Mouse (Mus musculus) embryonic facial prominence, embryonic 10.5 days (tissue): ENCODE results near the gene Tnik. TPM values are rescaled to one million over a fixed set of nuclear protein-coding genes. Genes with fewer than 3 reads are reported as not detected.
A peak's percentile ranks its signal among the peaks of the same experiment; 100 is the strongest.

Experiments
- DNase-seq: peaks from one replicate; pipeline ENCODE4 v3.0.0-alpha.2; 2017; ENCODE audit warnings: low spot score
- H3K27ac ChIP-seq: fragments of 300-500 bp; sonication (generic); replicated peaks from 2 replicates; pipeline ENCODE4 v1.5.1; 2016; ENCODE audit warnings: mild to moderate bottlenecking
- H3K27me3 ChIP-seq: fragments of 300-500 bp; sonication (generic); replicated peaks from 2 replicates; pipeline ENCODE4 v1.6.1; 2016; ENCODE audit warnings: low read depth, mild to moderate bottlenecking; ENCODE audit not compliant: poor library complexity, severe bottlenecking
- H3K36me3 ChIP-seq: fragments of 300-500 bp; sonication (generic); replicated peaks from 2 replicates; pipeline ENCODE4 v1.6.1; 2016; ENCODE audit warnings: mild to moderate bottlenecking, moderate library complexity
- H3K4me1 ChIP-seq: fragments of 300-500 bp; sonication (generic); 2 replicates; pipeline ENCODE4 v1.6.1; 2016
- H3K4me3 ChIP-seq: fragments of 300-500 bp; sonication (generic); 2 replicates; pipeline ENCODE4 v1.5.1; 2016; ENCODE audit warnings: mild to moderate bottlenecking, moderate library complexity
- H3K9me3 ChIP-seq: fragments of 300-500 bp; sonication (generic); 2 replicates; pipeline ENCODE4 v1.6.1; 2016; ENCODE audit warnings: mild to moderate bottlenecking
- WGBS: fragments of 180-500 bp; shearing (Covaris S2); methylation state at CpG from one replicate; pipeline ENCODE4 v1.1.7; 2016; 5-methylcytosine and 5-hydroxymethylcytosine counted together
- polyA plus RNA-seq: library from polyadenylated mRNA; unstranded; fragments of >200 nt; fragmentation: Nextera tagmentation; extraction: Ambion mirVana; gene quantifications from 2 replicates; pipeline ENCODE4 v1.2.1, GENCODE M21; 2016

Tnik gene
- polyA plus RNA-seq, 1 experiment from 2014 or later = 12.8 TPM

DNA sequence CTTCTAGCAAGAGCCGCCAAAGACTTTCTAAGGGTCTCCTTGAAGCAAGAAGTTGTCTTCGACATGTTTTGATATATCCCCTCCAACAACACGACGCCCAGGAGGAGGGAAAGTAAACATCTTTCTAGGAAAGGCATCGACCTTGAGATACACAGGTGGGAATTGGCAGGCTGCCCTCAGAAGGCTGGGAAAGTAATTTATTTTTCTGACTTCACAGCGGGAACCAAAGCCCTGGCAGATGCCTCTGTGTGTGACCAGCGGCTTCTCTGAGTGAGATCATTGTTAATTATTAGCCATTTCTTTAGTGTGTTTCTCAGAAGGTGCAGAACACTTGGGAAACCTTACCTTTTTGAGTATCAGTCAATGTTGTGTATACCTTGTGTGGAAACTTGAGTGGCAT, 328.3 kb downstream of the Tnik start:
- 83% methylated on average over 7 of the region's 7 CpGs for WGBS
- no peak overlapping the region for H3K27ac ChIP-seq
- H3K9me3 ChIP-seq = no peaks in the 10 kb centered on the region
- DNase-seq = no peak
- H3K36me3 ChIP-seq = peaks cover 5% of the 10 kb centered on the region
- no peaks in the 10 kb centered on the region for H3K4me1 ChIP-seq
- H3K4me3 ChIP-seq = no peak overlapping the region
- no peaks in the 10 kb centered on the region for H3K27me3 ChIP-seq

DNA sequence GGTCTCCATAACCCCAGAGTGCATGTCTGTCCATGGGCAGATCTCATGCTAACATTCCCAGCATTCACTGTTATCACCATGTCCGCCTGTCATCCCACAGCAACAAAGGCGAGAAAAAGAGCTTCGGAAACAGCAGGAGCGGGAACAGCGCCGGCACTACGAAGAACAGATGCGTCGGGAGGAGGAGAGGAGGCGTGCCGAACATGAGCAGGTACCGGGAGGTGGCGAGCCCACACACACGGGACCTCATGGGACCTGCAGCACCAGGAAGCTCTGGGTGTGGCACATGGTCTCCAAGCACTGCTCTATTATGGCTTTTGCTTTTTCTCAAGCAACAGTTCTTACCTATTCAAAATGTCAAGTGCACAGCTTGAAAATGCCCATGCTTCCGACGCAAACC, 330.9 kb downstream of the Tnik start:
- WGBS = 95% methylated on average over 16 of the region's 16 CpGs

DNA sequence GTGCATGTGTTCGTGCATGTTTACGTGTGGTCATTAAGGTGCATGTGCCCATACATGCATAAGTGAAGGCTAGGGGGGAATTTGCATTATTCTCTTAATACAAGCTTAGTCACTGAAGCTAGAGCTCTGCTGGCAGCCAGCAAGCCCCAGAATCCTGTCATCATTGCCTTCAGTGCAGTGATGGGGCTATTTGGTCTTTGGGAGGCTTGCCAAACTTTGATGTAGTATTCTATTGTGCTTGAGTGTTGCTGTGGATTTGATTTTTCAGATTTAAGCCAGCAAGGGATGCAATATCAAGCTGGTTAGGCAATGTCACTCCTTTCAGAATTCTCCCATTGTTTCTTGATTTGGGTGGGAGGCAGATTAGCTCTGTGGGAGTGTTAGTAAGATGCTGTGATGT, 336.5 kb downstream of the Tnik start:
- WGBS = 92% methylated on average over 2 of the region's 2 CpGs
- Histone ChIP-seq H3K4me1 (no peaks in the 10 kb centered on the region), H3K4me3 (no peak overlapping the region), H3K27me3 (no peaks in the 10 kb centered on the region), H3K27ac (no peak overlapping the region), H3K9me3 (no peaks in the 10 kb centered on the region), H3K36me3 (peaks cover 10% of the 10 kb centered on the region)
- DNase-seq = no peak

More for the DNA sequence above, 330.9 kb downstream of the Tnik start:
- Histone ChIP-seq H3K4me1 (no peaks in the 10 kb centered on the region), H3K4me3 (no peak overlapping the region), H3K27me3 (no peaks in the 10 kb centered on the region), H3K27ac (no peak overlapping the region), H3K36me3 (peaks cover 10% of the 10 kb centered on the region), H3K9me3 (no peaks in the 10 kb centered on the region)
- no peak for DNase-seq

DNA sequence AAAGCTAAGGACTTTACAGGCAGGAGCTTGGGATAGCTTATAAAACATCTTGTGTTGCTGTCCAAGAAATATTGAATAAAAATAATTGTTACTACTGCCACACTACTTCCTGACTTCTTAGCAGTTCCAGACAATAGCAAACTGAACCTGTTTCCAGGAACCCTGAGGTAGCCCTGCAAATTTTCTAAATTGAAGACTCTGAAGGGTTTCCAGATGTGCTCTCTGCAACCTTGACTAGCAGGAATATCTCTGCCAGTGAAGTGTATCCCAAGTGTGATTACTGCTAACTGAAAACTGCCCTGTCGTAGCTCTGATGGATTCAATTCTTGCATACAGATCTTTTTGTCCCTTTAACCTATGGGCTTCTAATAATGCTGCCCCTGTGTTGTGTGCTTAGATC, 343.7 kb downstream of the Tnik start:
- 30% methylated on average over 1 of the region's 1 CpGs for WGBS
- Histone ChIP-seq H3K36me3 (no peaks in the 10 kb centered on the region), H3K4me3 (no peak overlapping the region), H3K27ac (0 out of 2 replicates have a peak overlapping the region, but pooled peaks have one; percentile 32), H3K27me3 (no peaks in the 10 kb centered on the region), H3K4me1 (peaks cover 4% of the 10 kb centered on the region), H3K9me3 (no peaks in the 10 kb centered on the region)
- DNase-seq = peak; percentile 43

DNA sequence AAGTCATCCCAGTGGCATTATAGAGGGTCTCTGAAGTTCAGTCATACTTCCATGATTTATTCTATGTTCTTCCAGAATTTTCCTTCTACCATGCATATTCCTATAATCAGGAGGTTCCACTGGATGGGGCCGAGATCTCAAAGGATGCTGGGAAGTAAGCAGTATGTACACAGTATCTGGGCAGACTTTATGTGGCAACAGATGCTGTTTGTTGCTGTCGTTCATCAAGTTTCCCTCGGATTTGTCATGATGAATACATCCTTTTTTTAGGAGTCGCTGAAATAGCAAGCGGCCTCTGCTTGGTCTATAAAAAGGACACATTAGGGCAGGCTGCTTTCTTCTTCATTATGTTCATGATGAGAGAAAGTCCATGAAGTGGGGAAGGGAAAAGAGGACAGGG, 349.3 kb downstream of the Tnik start:
- Histone ChIP-seq H3K36me3 (no peaks in the 10 kb centered on the region), H3K27ac (no peak overlapping the region), H3K4me1 (no peaks in the 10 kb centered on the region), H3K27me3 (no peaks in the 10 kb centered on the region), H3K4me3 (no peak overlapping the region), H3K9me3 (no peaks in the 10 kb centered on the region)
- DNase-seq = no peak
- 87% methylated on average over 5 of the region's 5 CpGs for WGBS

DNA sequence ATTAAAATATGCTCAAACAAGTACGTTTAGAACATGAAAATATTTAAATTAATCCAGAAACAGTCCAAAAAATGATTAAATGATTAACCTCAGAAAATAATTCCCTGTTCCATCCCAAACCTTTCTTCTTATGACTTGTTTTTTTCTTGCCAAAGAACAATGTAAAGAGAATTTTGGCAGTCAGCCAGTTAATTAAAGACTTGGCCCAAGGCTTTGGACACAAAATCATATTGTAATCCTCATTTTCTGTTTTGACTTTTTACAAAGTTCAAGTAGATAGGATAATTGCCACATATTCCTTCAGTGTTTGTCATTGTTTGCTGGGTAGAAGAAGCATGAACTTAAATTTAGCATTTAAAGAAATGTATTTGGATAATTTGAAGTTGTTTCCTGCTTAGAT, 353.4 kb downstream of the Tnik start:
- no peaks in the 10 kb centered on the region for H3K27me3 ChIP-seq
- no peaks in the 10 kb centered on the region for H3K4me1 ChIP-seq
- H3K36me3 ChIP-seq = no peaks in the 10 kb centered on the region
- DNase-seq = no peak
- 82% methylated on average over 1 of the region's 1 CpGs for WGBS
- no peaks in the 10 kb centered on the region for H3K9me3 ChIP-seq
- no peak overlapping the region for H3K4me3 ChIP-seq
- H3K27ac ChIP-seq = no peak overlapping the region

DNA sequence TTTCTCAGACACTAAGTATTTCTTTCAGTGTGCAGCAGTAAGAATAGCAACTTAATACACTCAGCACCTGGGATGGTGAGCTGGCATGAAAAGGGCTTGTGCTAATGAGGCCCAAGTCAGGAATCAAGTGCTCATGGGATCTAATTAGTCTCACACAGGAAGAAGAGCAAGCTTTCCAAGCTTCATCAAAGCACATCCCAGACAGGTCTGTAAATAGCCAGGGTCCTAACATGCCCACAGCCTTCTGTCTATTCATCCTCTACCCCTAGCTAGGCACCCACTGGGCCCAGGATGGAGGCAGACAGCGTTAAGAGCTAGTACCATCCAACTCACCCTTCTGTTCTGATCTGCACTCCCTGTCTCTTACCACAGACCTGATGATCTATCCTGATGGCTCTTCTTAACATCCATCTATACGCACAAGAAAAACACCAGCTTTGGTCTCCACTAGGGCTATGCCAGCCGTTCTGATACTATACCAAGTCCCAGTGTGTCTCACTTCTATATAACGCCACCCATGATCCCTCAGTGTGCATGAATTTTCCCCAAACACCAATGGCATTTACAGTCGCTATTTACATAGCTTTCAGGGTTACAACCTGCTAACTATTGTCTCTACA, 354.1 kb downstream of the Tnik start:
- Histone ChIP-seq H3K4me1 (no peaks in the 10 kb centered on the region), H3K36me3 (no peaks in the 10 kb centered on the region; the same call in 1 of the 2 replicates), H3K27ac (no peak overlapping the region), H3K27me3 (no peaks in the 10 kb centered on the region), H3K9me3 (no peaks in the 10 kb centered on the region), H3K4me3 (no peak overlapping the region)
- 87% methylated on average over 5 of the region's 5 CpGs for WGBS
- DNase-seq = no peak

DNA sequence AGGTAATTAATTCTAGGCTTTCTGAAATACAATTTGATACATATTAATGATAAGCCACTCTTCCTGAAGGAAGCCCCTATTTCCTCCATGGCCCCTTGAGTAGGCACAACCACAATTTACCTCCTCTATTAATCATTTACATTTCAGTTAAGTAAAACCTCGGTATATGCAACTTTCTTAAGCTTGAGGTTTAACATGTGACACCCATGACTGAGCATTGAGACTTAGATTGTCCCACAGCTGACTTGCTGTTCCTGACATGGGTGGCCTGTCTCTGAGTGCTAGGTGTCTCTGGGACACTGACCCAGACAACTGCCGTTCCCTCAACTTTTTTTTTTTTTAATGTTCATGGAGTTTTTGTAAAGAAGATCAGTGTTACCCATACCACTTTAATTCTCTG, 358.8 kb downstream of the Tnik start:
- WGBS = 89% methylated on average over 2 of the region's 2 CpGs
- DNase-seq = no peak

DNA sequence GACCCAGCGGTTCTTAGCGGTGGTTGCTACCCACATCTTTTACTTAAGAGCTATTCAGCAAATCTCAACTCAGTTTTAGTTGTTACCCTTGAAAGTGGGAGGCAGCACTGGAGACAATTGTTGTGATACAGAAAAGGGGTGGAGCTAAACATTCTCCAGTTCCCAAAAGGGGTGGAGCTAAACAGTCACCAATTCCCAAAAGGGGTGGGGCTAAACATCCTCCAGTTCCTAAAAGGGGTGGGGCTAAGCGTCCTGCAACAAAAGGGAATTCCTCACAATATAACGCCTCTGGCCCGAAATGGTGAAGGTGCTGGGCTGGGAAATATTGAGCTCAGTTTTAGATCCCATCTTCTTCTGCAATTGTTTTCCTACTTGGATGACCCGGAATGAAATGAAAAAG, 363.8 kb downstream of the Tnik start:
- no peak for DNase-seq
- no peak overlapping the region for H3K4me3 ChIP-seq
- WGBS = 95% methylated on average over 6 of the region's 6 CpGs

More for the DNA sequence above, 358.8 kb downstream of the Tnik start:
- H3K9me3 ChIP-seq = no peaks in the 10 kb centered on the region
- H3K36me3 ChIP-seq = peaks cover 3% of the 10 kb centered on the region; the same call in 1 of the 2 replicates
- H3K4me3 ChIP-seq = no peak overlapping the region
- no peaks in the 10 kb centered on the region for H3K4me1 ChIP-seq
- no peaks in the 10 kb centered on the region for H3K27me3 ChIP-seq
- H3K27ac ChIP-seq = no peak overlapping the region

DNA sequence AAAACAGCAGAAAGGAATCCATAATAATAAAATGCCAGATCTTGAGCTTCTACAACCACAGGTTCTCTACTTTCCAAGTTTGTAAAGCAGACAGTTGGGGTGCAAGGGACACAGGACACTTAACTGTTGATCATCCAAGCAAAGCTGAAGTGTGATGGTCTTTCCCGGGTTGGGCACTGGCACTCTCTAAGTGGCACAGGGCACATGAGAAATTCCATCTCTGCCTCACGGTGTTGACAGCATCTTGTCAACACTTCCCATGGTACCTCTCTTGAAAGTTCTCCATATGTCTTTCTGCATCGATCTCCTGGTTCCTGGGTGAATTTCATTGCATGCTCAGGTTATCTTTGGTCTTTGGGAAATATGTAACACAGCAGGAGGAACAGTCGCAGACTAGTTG, 373.8 kb downstream of the Tnik start:
- no peaks in the 10 kb centered on the region for H3K9me3 ChIP-seq
- H3K36me3 ChIP-seq = no peaks in the 10 kb centered on the region
- no peak overlapping the region for H3K27ac ChIP-seq
- H3K4me3 ChIP-seq = no peak overlapping the region
- no peaks in the 10 kb centered on the region for H3K27me3 ChIP-seq
- DNase-seq = no peak
- no peaks in the 10 kb centered on the region for H3K4me1 ChIP-seq
- WGBS = 90% methylated on average over 4 of the region's 4 CpGs

More for the DNA sequence above, 363.8 kb downstream of the Tnik start:
- Histone ChIP-seq H3K36me3 (peaks cover 3% of the 10 kb centered on the region; the same call in 1 of the 2 replicates), H3K9me3 (no peaks in the 10 kb centered on the region), H3K27ac (no peak overlapping the region), H3K27me3 (no peaks in the 10 kb centered on the region), H3K4me1 (no peaks in the 10 kb centered on the region)

DNA sequence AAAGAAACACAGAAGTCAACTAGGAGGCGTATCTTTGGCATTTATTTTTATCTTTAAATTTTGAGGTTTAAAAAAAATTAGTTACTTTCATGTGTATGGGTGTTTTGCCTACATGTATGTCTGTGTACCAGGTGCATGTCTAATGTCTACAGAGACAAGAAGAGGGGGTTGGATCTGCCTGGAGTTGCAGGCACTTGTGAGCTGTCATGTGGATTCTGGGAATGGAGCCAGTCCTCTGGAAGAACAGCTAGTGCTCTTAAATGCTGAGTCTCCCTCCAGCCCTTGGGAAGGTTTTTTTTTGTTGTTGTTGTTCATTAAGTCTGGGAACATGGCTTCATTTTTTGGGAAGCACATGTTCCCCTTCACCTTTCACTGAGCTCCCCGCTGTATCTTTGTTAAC, 375.9 kb downstream of the Tnik start:
- 86% methylated on average over 2 of the region's 2 CpGs for whole genome bisulfite sequencing
- H3K4me3 ChIP-seq = no peak overlapping the region
- H3K27me3 ChIP-seq = no peaks in the 10 kb centered on the region
- H3K36me3 ChIP-seq = no peaks in the 10 kb centered on the region
- H3K9me3 ChIP-seq = no peaks in the 10 kb centered on the region
- H3K4me1 ChIP-seq = no peaks in the 10 kb centered on the region
- DNase-seq = no peak
- H3K27ac ChIP-seq = no peak overlapping the region

DNA sequence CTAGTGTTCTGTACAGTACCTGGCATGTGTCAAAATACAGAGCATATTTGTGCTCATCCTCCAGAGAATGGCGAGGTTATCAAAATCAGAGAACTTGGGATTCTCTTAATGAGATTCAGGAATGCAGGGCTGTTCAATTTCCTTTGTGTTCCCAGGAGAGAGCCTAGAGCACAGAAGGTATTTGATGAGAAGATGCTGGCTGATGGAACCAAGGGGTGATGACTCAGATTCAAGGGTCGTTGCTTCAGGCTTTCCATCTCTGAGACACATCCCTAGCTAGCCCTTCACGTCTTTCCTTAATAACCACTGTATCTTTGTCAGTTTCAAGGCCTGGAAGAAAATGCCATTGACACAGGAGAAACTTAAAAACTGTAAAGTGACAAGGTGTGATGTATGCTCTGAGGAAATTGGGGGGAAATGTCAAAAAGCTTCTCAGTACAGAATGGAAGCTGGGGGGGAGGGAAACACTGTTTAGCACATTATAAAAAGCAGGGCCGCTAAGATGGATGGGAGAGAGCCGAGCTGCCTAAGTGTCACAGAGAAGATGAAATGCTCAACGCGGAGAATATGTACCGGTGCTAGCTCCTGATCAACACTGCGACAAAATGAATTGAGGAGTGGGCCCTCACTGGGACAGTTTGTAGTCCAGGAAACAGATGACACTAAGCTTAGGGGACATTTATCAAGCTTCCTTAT, 380.4 kb downstream of the Tnik start:
- WGBS = 84% methylated on average over 9 of the region's 9 CpGs
- H3K27me3 ChIP-seq = no peaks in the 10 kb centered on the region
- no peak overlapping the region for H3K4me3 ChIP-seq
- no peak for DNase-seq
- H3K9me3 ChIP-seq = no peaks in the 10 kb centered on the region
- no peaks in the 10 kb centered on the region for H3K36me3 ChIP-seq
- no peak overlapping the region for H3K27ac ChIP-seq
- no peaks in the 10 kb centered on the region for H3K4me1 ChIP-seq

DNA sequence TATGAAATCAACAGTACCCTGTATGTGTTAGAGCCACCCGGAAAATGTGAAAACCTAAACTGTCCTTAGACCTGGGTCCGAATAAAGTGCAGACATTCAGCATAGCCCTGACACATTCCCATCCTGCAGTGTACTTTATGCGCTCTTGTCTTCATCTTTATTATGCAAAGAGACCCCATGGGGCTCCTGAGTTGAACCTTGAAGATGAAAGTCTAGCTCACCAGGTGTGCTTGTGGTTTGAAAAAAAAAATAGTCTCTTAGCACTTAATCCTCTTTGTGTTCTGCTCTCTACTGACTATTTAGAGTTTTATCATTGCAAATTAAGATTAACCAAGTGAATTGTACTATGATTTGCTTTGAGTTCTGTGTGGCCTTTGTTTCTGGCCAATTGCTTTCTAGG, 389.6 kb downstream of the Tnik start:
- DNase-seq = no peak
- Histone ChIP-seq H3K4me3 (no peak overlapping the region), H3K36me3 (peaks cover 2% of the 10 kb centered on the region; the same call in 1 of the 2 replicates), H3K27me3 (no peaks in the 10 kb centered on the region), H3K9me3 (no peaks in the 10 kb centered on the region), H3K4me1 (no peaks in the 10 kb centered on the region), H3K27ac (no peak overlapping the region)
- WGBS = 60% methylated on average over 3 of the region's 3 CpGs
